ENCODE assay signal across 9 mouse cellular contexts in genomic region chr5:119097576-119098193, GRCm38 (mm10).
A peak's percentile ranks its signal among the peaks of the same experiment; 100 is the strongest.
DNase-seq lines count a peak whose midpoint lies in the region; ATAC-seq lines count a peak whose summit lies in the region.
"Had no signal": no experiment of that assay in that cellular context is flagged by ENCODE, and none has a peak within 500 bp of the region (broad histone marks: within the 10 kb centered on the region; RNA-seq: fewer than 3 reads in every experiment).

No protein-coding gene starts in this region.

- no peak for DNase-seq in kidney, postnatal 25 days
- DNase-seq in embryo, embryonic 9.5 days (ENCODE audit: extremely low spot score), result peak; percentile 36
- no peak for DNase-seq in cerebellum, adult 9-10 months
- DNase-seq in spleen, postnatal 36 days (ENCODE audit: low spot score in 2 of 2), result no peak
- DNase-seq: thymus, postnatal 25 days had no signal

- 6% methylated on average over 17 of the region's 17 CpGs for WGBS in kidney, embryonic 16.5 days
- WGBS in hindbrain, embryonic 15.5 days, result 5% methylated on average over 17 of the region's 17 CpGs
- 4% methylated on average over 17 of the region's 17 CpGs for WGBS in neural tube, embryonic 12.5 days

- no peak for ATAC-seq in kidney, embryonic 16.5 days (ENCODE audit: low FRiP score, low TSS enrichment)
- no peak for ATAC-seq in hindbrain, embryonic 15.5 days (ENCODE audit: low FRiP score, low read depth)
- no peak for ATAC-seq in neural tube, embryonic 12.5 days (ENCODE audit: low FRiP score, low read depth)
- no peak for ATAC-seq in megakaryocyte, adult 5-6 weeks (ENCODE audit: poor library complexity, severe bottlenecking)

- H3K27me3 ChIP-seq in kidney, embryonic 16.5 days (ENCODE audit: insufficient read depth, low read length), result peaks cover 8% of the 10 kb centered on the region
- H3K27me3 ChIP-seq in hindbrain, embryonic 15.5 days, result peaks cover 4% of the 10 kb centered on the region; the same call in 1 of the 2 replicates
- H3K27me3 ChIP-seq in neural tube, embryonic 12.5 days (replicated peaks), result 0 out of 2 replicates have a peak, but pooled peaks cover 3% of the 10 kb centered on the region

- H3K4me2 ChIP-seq in kidney, embryonic 16.5 days (replicated peaks; ENCODE audit: low read depth, low read length), result peak overlapping the region; percentile 52
- H3K4me2 ChIP-seq in hindbrain, embryonic 15.5 days, result peak overlapping the region; percentile 47
- peak overlapping the region; percentile 50 for H3K4me2 ChIP-seq in neural tube, embryonic 12.5 days (replicated peaks)

- H3K9ac ChIP-seq in kidney, embryonic 16.5 days (replicated peaks; ENCODE audit: low read length), result peak overlapping the region; percentile 41; the same call in 1 of the 2 replicates
- no peak overlapping the region for H3K9ac ChIP-seq in hindbrain, embryonic 15.5 days
- peak overlapping the region; percentile 47; the same call in 1 of the 2 replicates for H3K9ac ChIP-seq in neural tube, embryonic 12.5 days

- H3K27ac ChIP-seq in kidney, embryonic 16.5 days (ENCODE audit: low read length), result no peak overlapping the region
- H3K27ac ChIP-seq in hindbrain, embryonic 15.5 days (replicated peaks), result no peak overlapping the region
- no peak overlapping the region for H3K27ac ChIP-seq in neural tube, embryonic 12.5 days

- no peaks in the 10 kb centered on the region for H3K36me3 ChIP-seq in kidney, embryonic 16.5 days (ENCODE audit: insufficient read depth, low read length)
- H3K36me3 ChIP-seq in hindbrain, embryonic 15.5 days, result no peaks in the 10 kb centered on the region
- H3K36me3 ChIP-seq in neural tube, embryonic 12.5 days, result no peaks in the 10 kb centered on the region

- H3K4me3 ChIP-seq in kidney, embryonic 16.5 days (ENCODE audit: low read length), result peak overlapping the region; percentile 34
- H3K4me3 ChIP-seq in hindbrain, embryonic 15.5 days, result peak overlapping the region; percentile 20; the same call in 1 of the 2 replicates
- peak overlapping the region; percentile 8; the same call in 1 of the 2 replicates for H3K4me3 ChIP-seq in neural tube, embryonic 12.5 days

- H3K9me3 ChIP-seq in kidney, embryonic 16.5 days (ENCODE audit: low read length), result no peaks in the 10 kb centered on the region
- H3K9me3 ChIP-seq in hindbrain, embryonic 15.5 days, result no peaks in the 10 kb centered on the region
- H3K9me3 ChIP-seq in neural tube, embryonic 12.5 days, result no peaks in the 10 kb centered on the region

- 0 out of 2 replicates have a peak, but pooled peaks cover 4% of the 10 kb centered on the region for H3K4me1 ChIP-seq in kidney, embryonic 16.5 days (ENCODE audit: insufficient read depth, low read length)
- no peaks in the 10 kb centered on the region; the same call in 1 of the 2 replicates for H3K4me1 ChIP-seq in hindbrain, embryonic 15.5 days (replicated peaks)
- H3K4me1 ChIP-seq in neural tube, embryonic 12.5 days, result no peaks in the 10 kb centered on the region
